Mouse (Mus musculus) liver, embryonic 11.5 days (tissue): ENCODE measurements around the gene Bhmt2. TPM values are rescaled to one million over a fixed set of nuclear protein-coding genes. Genes with fewer than 3 reads are reported as not detected.

Experiments
- ATAC-seq: fragments of 200-750 bp; cut with Nextera tagmentation; replicated peaks from 2 replicates; pipeline ENCODE4 v1.8.0; 2017; ENCODE audit warnings: moderate number of reproducible peaks, mild to moderate bottlenecking, moderate TSS enrichment, moderate library complexity; ENCODE audit not compliant: low FRiP score
- DNase-seq: peaks from one replicate; pipeline ENCODE4 v3.0.0-alpha.2; 2017; ENCODE audit warnings: low spot score
- H3K27ac ChIP-seq: fragments of 300-500 bp; sonication (generic); 2 replicates; pipeline ENCODE4 v1.5.1; 2014; ENCODE audit warnings: mild to moderate bottlenecking, low read depth, low read length, control low read depth
- H3K27me3 ChIP-seq: fragments of 300-500 bp; sonication (generic); replicated peaks from 2 replicates; pipeline ENCODE4 v1.6.1; 2014; ENCODE audit warnings: low read length, mixed read lengths; ENCODE audit not compliant: control insufficient read depth, insufficient read depth
- H3K36me3 ChIP-seq: fragments of 300-500 bp; sonication (generic); 2 replicates; pipeline ENCODE4 v1.6.1; 2014; ENCODE audit warnings: mild to moderate bottlenecking, low read length, moderate library complexity, mixed read lengths; ENCODE audit not compliant: control insufficient read depth, insufficient read depth
- H3K4me1 ChIP-seq: fragments of 300-500 bp; sonication (generic); replicated peaks from 2 replicates; pipeline ENCODE4 v1.6.1; 2014; ENCODE audit warnings: low read length, mixed read lengths; ENCODE audit not compliant: control insufficient read depth, insufficient read depth
- H3K4me2 ChIP-seq: fragments of 300-500 bp; sonication (generic); 2 replicates; pipeline ENCODE4 v1.6.1; 2014; ENCODE audit warnings: mild to moderate bottlenecking, control low read depth, moderate library complexity
- H3K4me3 ChIP-seq: fragments of 300-500 bp; sonication (generic); 2 replicates; pipeline ENCODE4 v1.5.1; 2014; ENCODE audit warnings: low read depth, low read length, control low read depth
- H3K9ac ChIP-seq: fragments of 300-500 bp; sonication (generic); 2 replicates; pipeline ENCODE4 v1.6.1; 2014; ENCODE audit warnings: low read depth, low read length, control low read depth
- H3K9me3 ChIP-seq: fragments of 300-500 bp; sonication (generic); 2 replicates; pipeline ENCODE4 v1.6.1; 2016; ENCODE audit warnings: low read length, inconsistent platforms, mixed read lengths; ENCODE audit not compliant: control insufficient read depth
- WGBS: fragments of 180-500 bp; shearing (Covaris S2); extraction: QIAGEN DNeasy Blood & Tissue Kit; methylation state at CpG from one replicate; pipeline ENCODE4 v1.1.7; 2014; 5-methylcytosine and 5-hydroxymethylcytosine counted together
- polyA plus RNA-seq: library from polyadenylated mRNA; unstranded; fragments of >200 nt; fragmentation: Nextera tagmentation; extraction: Ambion mirVana; gene quantifications from 2 replicates; pipeline ENCODE4 v1.2.1, GENCODE M21; 2014

Gene Bhmt2
- polyA plus RNA-seq, 1 experiment from 2014 or later, result 7.1 TPM

DNA sequence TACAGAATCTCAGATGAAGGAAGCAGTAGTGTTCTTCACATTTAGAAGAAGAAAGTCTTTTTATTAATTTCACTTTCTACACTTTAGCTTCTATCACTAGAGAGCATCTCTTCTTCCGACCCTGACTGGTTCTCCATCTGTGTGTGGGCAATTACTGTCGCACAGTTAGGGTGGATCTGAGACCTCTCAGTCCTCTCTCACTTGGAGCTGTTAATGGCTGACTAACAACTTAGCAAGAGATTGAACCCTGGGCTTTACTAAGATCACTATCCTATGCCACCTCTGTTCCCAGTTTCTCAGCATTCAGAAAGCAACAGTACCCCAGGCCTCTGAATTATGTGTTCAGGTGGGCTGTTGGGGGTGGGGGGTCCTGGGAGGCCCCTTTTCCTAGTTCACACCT lies 806 bp downstream of the Bhmt2 start:
- no peak for DNase-seq

DNA sequence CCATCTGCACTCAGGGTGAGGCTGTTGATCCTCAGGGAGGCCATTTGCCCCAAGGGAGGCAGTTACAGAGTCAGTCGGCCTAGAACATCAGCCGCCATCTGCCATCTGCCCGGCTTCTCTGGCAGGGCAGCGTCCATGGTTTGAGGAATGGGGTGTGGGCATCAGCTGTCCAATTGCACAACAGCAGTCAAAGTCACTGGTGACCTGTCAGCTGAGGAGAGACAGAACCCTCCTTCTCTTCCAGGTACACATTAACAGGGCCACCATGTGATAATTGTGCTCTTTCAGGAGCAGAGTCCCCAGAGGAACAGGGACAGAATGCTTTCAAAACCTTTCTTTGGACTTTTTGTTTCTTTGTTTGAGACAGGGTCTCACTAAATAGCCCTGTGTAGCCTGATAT lies 1.7 kb downstream of the Bhmt2 start:
- 78% methylated on average over 4 of the region's 4 CpGs for WGBS
- Histone ChIP-seq H3K36me3 (no peaks in the 10 kb centered on the region), H3K4me2 (no peak overlapping the region), H3K4me3 (no peak overlapping the region), H3K27me3 (peaks cover 15% of the 10 kb centered on the region), H3K9ac (no peak overlapping the region), H3K9me3 (no peaks in the 10 kb centered on the region), H3K27ac (no peak overlapping the region), H3K4me1 (no peaks in the 10 kb centered on the region)
- ATAC-seq (no peak), DNase-seq (no peak)

More for the DNA sequence above, 806 bp downstream of the Bhmt2 start:
- ATAC-seq, result no peak
- H3K4me2 ChIP-seq, result peak overlapping the region; percentile 42
- H3K4me1 ChIP-seq, result no peaks in the 10 kb centered on the region
- H3K9me3 ChIP-seq, result no peaks in the 10 kb centered on the region
- peak overlapping the region; percentile 36; the same call in 1 of the 2 replicates for H3K4me3 ChIP-seq
- H3K27ac ChIP-seq, result no peak overlapping the region
- 56% methylated on average over 2 of the region's 2 CpGs for WGBS
- H3K27me3 ChIP-seq, result peaks cover 15% of the 10 kb centered on the region
- no peak overlapping the region; the same call in 1 of the 2 replicates for H3K9ac ChIP-seq
- H3K36me3 ChIP-seq, result no peaks in the 10 kb centered on the region

DNA sequence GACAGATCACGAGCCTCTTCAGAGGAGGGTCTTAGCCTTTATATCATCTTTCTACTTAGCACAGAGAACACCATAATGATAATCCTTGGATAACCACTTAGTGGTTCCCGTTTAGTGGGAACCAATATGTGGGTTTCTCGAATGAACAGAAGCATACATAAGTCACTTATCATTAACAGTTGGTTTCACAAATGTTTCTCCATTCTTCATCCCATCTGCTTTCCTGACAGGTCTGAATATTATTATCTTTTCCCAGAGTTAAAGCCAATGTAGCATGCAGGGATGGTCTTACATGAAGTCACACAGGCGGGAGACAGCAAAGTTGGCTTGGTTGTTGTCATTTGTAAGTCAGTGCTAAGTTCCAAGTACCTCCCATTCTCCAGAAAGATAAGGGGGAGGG lies 6.5 kb downstream of the Bhmt2 start:
- Histone ChIP-seq H3K4me2 (no peak overlapping the region), H3K4me3 (no peak overlapping the region), H3K9ac (no peak overlapping the region), H3K36me3 (no peaks in the 10 kb centered on the region), H3K9me3 (no peaks in the 10 kb centered on the region), H3K4me1 (no peaks in the 10 kb centered on the region), H3K27me3 (no peaks in the 10 kb centered on the region), H3K27ac (no peak overlapping the region)
- DNase-seq, result no peak
- 79% methylated on average over 4 of the region's 4 CpGs for WGBS
- ATAC-seq, result no peak

DNA sequence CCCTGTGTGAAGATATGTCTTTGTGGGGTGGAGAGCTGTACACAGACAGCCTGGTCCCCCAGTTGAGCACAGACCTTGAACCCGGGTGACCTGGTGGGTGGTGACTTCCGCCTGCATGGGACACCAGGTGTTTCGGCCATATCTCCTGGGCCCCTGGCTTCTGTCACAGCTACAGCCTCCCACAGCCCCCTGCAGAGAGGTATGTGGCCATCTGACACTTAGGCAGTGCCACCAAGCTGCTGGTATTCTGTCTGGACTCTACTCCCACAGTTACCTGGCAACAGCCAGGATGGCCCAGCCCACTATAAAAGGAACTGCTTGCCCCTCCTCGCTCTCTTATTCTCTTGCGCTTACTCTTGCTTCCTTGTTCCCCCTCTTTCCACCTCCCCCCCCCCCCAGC lies 16.2 kb downstream of the Bhmt2 start:
- Histone ChIP-seq H3K4me2 (no peak overlapping the region), H3K9ac (no peak overlapping the region), H3K27me3 (no peaks in the 10 kb centered on the region), H3K4me1 (no peaks in the 10 kb centered on the region), H3K36me3 (no peaks in the 10 kb centered on the region), H3K27ac (no peak overlapping the region), H3K9me3 (no peaks in the 10 kb centered on the region), H3K4me3 (no peak overlapping the region)
- ATAC-seq (no peak), DNase-seq (no peak)
- 75% methylated on average over 5 of the region's 5 CpGs for WGBS

DNA sequence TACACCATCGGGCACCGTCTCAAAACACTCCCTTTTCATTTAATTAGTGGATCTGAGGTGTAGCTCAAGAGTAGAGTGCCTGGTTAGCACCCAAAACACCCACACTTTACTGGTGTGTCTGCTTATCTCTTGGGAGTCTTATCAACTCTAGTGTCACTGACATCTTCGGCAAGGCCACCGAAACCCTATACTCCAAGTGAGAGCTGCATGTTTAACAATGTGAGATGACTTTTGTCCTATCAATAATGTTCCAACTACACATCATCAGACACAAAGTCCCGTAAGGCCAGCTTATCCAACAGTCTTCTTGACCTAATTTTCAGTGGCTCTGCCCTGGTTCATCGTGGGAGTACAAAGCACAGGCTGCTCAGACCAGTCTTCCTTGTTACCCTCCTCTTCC lies 20.7 kb downstream of the Bhmt2 start:
- Histone ChIP-seq H3K36me3 (no peaks in the 10 kb centered on the region), H3K4me2 (no peak overlapping the region), H3K4me1 (no peaks in the 10 kb centered on the region), H3K9me3 (no peaks in the 10 kb centered on the region), H3K27me3 (no peaks in the 10 kb centered on the region), H3K27ac (no peak overlapping the region), H3K4me3 (no peak overlapping the region), H3K9ac (no peak overlapping the region)
- WGBS, result 72% methylated on average over 6 of the region's 6 CpGs
- DNase-seq (no peak), ATAC-seq (no peak)

DNA sequence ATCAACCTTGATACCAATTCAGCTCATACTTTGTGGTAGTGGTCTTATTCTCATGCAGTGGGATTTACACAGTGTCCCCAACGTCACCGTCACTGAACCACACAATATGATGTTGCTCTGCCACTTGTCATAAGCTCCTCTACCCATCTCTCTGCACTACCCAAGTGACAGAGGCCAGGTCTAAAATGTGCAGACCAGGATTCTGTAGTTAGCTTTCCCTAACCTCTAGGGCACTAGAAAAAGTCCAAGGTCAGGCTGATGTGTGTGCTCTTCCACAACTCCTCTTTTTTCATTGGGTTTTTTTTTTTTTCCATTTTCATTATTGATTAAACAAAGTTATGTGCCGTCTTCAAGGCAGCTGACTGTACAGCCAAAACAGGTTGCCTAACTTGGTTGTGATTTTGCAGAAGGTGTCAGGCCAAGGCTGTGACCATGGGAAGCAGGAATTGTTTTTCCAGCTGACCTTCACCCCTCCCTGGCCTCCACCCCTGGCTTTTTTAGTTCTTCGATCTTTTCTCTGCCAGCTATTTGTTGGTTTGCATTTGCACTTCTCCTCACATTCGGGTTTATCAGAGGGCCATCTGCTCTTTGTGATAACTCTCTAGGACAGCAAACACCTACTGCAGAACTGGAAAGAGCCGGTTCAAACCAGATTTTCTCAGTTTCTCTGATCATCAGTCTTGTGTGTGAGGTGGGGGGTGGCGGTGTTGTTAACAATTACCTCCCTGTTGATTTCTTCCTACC lies 25.5 kb downstream of the Bhmt2 start:
- no peak for DNase-seq
- ATAC-seq, result peak; percentile 53
- Histone ChIP-seq H3K36me3 (no peaks in the 10 kb centered on the region), H3K4me1 (no peaks in the 10 kb centered on the region), H3K4me2 (no peak overlapping the region), H3K27me3 (no peaks in the 10 kb centered on the region), H3K4me3 (no peak overlapping the region), H3K27ac (peak overlapping the region; percentile 82; the same call in 1 of the 2 replicates), H3K9me3 (no peaks in the 10 kb centered on the region), H3K9ac (no peak overlapping the region)
- WGBS, result 63% methylated on average over 7 of the region's 7 CpGs

DNA sequence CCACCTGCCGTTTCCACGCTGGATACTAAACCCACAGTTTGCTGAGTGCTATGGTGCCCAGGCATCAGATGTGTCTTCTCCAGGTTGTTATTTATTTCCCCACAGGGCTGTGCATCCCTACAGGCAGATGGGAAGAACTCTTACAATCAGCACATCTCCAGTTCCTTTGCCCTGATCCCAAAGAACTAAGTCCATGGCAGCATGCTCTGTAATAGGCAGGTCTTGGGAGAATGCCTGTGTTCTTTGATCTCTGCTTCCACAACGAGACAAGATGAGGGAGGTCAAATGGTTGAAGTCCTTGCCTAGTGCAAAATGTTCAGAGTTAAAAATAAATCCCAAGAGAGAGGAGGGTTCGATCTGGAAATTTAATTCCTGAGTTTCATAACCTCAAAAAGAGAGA lies 34.5 kb downstream of the Bhmt2 start:
- 63% methylated on average over 4 of the region's 4 CpGs for WGBS
- Histone ChIP-seq H3K4me2 (no peak overlapping the region), H3K9ac (no peak overlapping the region), H3K36me3 (no peaks in the 10 kb centered on the region), H3K9me3 (no peaks in the 10 kb centered on the region), H3K4me3 (no peak overlapping the region), H3K4me1 (no peaks in the 10 kb centered on the region), H3K27me3 (no peaks in the 10 kb centered on the region), H3K27ac (no peak overlapping the region)
- ATAC-seq (no peak), DNase-seq (no peak)

DNA sequence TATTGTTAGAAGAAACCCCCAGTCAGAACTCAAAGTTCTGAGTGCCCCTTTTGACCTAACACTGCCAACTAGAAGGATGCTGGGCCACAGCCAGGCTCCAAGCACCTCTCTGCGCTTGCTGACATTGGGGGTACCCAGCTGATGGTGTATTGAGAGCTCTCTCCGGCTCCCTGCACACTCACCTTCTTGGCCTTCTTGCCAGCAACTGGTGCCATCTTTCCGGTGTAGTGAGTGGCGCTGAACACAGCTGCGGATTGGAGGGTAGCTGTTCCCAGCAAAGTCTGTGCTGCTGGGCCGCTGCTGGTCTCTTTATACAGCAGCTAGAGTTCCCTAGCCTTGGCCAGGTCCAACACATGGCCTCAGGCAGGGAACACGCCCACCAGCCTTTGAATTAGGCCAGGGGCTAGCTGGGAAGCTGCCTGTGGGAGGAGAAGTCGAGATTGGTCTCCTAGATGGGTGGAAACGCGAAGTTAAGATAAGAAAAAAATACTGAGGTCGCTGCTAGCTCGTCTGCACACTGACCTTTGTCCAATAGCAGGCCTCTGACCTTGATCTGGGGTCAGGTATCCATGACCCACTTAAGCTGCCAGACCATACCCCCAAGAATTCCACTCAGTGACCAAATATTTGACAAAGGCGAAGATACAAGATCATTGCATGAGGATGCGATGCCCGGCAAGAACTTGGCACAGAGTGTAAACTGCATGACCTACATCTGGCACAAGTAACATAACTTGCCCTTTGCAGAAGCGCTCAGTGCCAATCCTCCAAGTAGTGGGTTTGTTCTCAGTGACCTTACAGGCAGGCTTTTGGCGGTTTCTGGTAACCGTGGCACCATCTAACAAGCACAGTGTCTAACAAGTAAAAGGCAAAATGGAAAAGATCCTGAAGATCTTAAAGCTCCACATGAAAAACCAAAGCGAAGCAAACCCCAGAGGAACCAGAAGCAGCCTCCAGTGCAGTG lies 36.5 kb downstream of the Bhmt2 start, which contains the start of gene Bhmt:
TSS of gene Bhmt (minus strand) at position 680 of the 964 bp plus-strand sequence.
- no peaks in the 10 kb centered on the region for H3K36me3 ChIP-seq
- no peak within 1 kb of the TSS for H3K4me3 ChIP-seq
- ATAC-seq (no peak), DNase-seq (no peak)
- 0 out of 2 replicates have a peak within 1 kb of the TSS, but pooled peaks have one; percentile 4 for H3K9ac ChIP-seq
- H3K9me3 ChIP-seq, result no peaks in the 10 kb centered on the region
- H3K4me2 ChIP-seq, result peak within 1 kb of the TSS; percentile 29
- H3K4me1 ChIP-seq, result no peaks in the 10 kb centered on the region
- no peaks in the 10 kb centered on the region for H3K27me3 ChIP-seq
- H3K27ac ChIP-seq, result 0 out of 2 replicates have a peak within 1 kb of the TSS, but pooled peaks have one; percentile 19
- 65% methylated on average over 19 of the region's 19 CpGs for WGBS
